Mouse (Mus musculus): Measurements from ENCODE around the gene Epb41l4b. TPM values are rescaled to one million over a fixed set of nuclear protein-coding genes. Genes with fewer than 3 reads are reported as not detected.

Epb41l4b gene
- polyA plus RNA-seq, 1 experiment from 2014 or later = 3.4 TPM

- ATAC-seq = no peak
These were observed 99.6 kb downstream of the Epb41l4b start for GRCm38 (mm10) chr4:57043621-57044020.

GRCm38 (mm10) chr4:57041661-57042060 lies 101.6 kb downstream of the Epb41l4b start:
- H3K27ac ChIP-seq (ENCODE audit: low read depth, low read length) = no peak overlapping the region
- 91% methylated on average over 6 of the region's 6 CpGs for WGBS
- H3K9ac ChIP-seq (ENCODE audit: low read depth, low read length) = no peak overlapping the region
- no peak for ATAC-seq
- no peak overlapping the region for H3K4me3 ChIP-seq (ENCODE audit: low read length)
- H3K4me1 ChIP-seq (ENCODE audit: control insufficient read depth, insufficient read depth, low read depth, low read length) = peaks cover 15% of the 10 kb centered on the region
- no peaks in the 10 kb centered on the region; the same call in 1 of the 2 replicates for H3K27me3 ChIP-seq (replicated peaks; ENCODE audit: control insufficient read depth, insufficient read depth, low read length)
- H3K36me3 ChIP-seq (ENCODE audit: control insufficient read depth, insufficient read depth, low read length) = no peaks in the 10 kb centered on the region
- H3K4me2 ChIP-seq (ENCODE audit: low read length) = no peak overlapping the region
- H3K9me3 ChIP-seq (ENCODE audit: control insufficient read depth, low read length) = no peaks in the 10 kb centered on the region

More at GRCm38 (mm10) chr4:57043621-57044020, 99.6 kb downstream of the Epb41l4b start:
- Histone ChIP-seq H3K4me2 (ENCODE audit: low read length) (no peak overlapping the region), H3K4me1 (ENCODE audit: control insufficient read depth, insufficient read depth, low read depth, low read length) (peaks cover 14% of the 10 kb centered on the region), H3K27me3 (replicated peaks; ENCODE audit: control insufficient read depth, insufficient read depth, low read length) (no peaks in the 10 kb centered on the region), H3K9ac (ENCODE audit: low read depth, low read length) (no peak overlapping the region), H3K9me3 (ENCODE audit: control insufficient read depth, low read length) (no peaks in the 10 kb centered on the region), H3K36me3 (ENCODE audit: control insufficient read depth, insufficient read depth, low read length) (no peaks in the 10 kb centered on the region), H3K27ac (ENCODE audit: low read depth, low read length) (no peak overlapping the region), H3K4me3 (ENCODE audit: low read length) (no peak overlapping the region)
- 90% methylated on average over 8 of the region's 8 CpGs for WGBS

GRCm38 (mm10) chr4:57041211-57041610 lies 102.0 kb downstream of the Epb41l4b start:
- Histone ChIP-seq H3K4me1 (ENCODE audit: control insufficient read depth, insufficient read depth, low read depth, low read length) (peaks cover 12% of the 10 kb centered on the region), H3K4me3 (ENCODE audit: low read length) (no peak overlapping the region), H3K4me2 (ENCODE audit: low read length) (no peak overlapping the region), H3K27ac (ENCODE audit: low read depth, low read length) (no peak overlapping the region), H3K9ac (ENCODE audit: low read depth, low read length) (no peak overlapping the region), H3K36me3 (ENCODE audit: control insufficient read depth, insufficient read depth, low read length) (no peaks in the 10 kb centered on the region), H3K27me3 (replicated peaks; ENCODE audit: control insufficient read depth, insufficient read depth, low read length) (no peaks in the 10 kb centered on the region; the same call in 1 of the 2 replicates), H3K9me3 (ENCODE audit: control insufficient read depth, low read length) (no peaks in the 10 kb centered on the region)
- ATAC-seq = no peak
- WGBS = 93% methylated on average over 4 of the region's 4 CpGs

DNA sequence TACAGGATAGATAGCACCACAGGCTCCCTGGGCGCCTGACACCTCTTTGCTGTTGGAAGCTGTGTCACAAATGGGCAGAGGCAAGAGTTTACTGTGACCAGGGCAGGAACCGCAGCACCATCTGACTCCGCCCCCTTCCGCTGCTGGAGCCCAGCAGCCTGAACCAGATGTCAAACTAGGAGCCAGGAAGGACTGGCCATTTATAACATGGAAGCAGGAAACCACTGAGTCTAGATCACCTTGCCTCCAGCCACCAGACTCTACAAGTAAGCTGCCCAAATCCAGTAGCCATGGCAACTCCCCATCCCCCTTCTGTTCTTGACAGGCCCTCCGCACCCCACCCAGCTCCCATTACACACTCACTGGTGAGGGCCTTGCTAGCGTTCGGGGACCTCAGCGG lies 102.8 kb downstream of the Epb41l4b start:
- Histone ChIP-seq H3K9me3 (ENCODE audit: control insufficient read depth, low read length) (no peaks in the 10 kb centered on the region), H3K27ac (ENCODE audit: low read depth, low read length) (no peak overlapping the region), H3K9ac (ENCODE audit: low read depth, low read length) (no peak overlapping the region), H3K36me3 (ENCODE audit: control insufficient read depth, insufficient read depth, low read length) (no peaks in the 10 kb centered on the region), H3K4me1 (ENCODE audit: control insufficient read depth, insufficient read depth, low read depth, low read length) (peaks cover 12% of the 10 kb centered on the region), H3K27me3 (replicated peaks; ENCODE audit: control insufficient read depth, insufficient read depth, low read length) (no peaks in the 10 kb centered on the region; the same call in 1 of the 2 replicates), H3K4me2 (ENCODE audit: low read length) (no peak overlapping the region), H3K4me3 (ENCODE audit: low read length) (no peak overlapping the region)
- ATAC-seq = no peak
- 74% methylated on average over 8 of the region's 8 CpGs for WGBS

DNA sequence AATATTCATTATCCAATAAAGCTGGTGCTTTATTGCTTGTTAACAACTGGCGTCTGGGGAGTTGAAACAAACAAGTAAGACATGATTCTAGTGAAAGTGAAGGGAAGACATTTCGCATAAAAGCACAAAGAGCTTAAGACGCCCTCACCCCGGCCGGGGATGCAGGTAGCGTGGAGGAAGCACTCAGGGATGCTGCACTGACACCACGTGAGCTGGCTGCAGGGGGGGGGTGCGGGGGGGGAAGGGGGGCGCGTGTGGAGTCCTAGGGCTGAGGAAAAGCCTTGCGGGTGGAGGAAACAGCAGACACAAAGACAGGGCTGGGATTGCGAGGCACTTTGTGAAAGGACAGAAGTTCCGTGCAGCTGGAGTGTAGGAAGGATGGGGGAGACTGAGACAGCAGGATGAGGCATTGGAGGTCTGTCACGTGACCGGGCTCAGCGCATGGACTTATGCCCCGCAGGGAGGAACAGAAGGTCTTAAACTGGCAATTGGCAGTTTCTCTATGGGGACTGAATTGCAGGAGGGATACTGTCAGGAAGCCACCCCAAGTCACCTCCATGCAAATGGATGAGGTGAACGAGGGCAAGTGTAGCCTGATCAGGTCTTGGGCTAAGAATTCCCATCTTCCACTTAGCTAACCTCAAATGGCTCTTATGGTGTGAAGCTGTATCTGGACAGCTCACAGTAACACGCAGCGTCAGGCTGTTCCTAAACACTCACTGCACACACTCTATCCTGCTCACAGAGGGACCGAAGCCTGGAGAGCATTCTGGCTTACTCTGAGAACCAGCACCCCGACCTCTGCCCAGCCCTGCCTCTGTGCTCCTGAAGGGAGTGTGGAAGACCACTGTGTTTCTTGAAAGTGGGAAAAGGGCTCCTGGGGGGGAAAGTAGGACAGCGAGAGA lies 103.9 kb downstream of the Epb41l4b start:
- peak overlapping the region; percentile 49 for H3K9ac ChIP-seq (ENCODE audit: low read depth, low read length)
- peak; percentile 79 for ATAC-seq
- H3K36me3 ChIP-seq (ENCODE audit: control insufficient read depth, insufficient read depth, low read length) = no peaks in the 10 kb centered on the region
- H3K27ac ChIP-seq (ENCODE audit: low read depth, low read length) = peak overlapping the region; percentile 56
- WGBS = 8% methylated on average over 23 of the region's 23 CpGs
- peak overlapping the region; percentile 58 for H3K4me2 ChIP-seq (ENCODE audit: low read length)
- H3K4me1 ChIP-seq (ENCODE audit: control insufficient read depth, insufficient read depth, low read depth, low read length) = peaks cover 12% of the 10 kb centered on the region
- peak overlapping the region; percentile 28 for H3K4me3 ChIP-seq (ENCODE audit: low read length)
- no peaks in the 10 kb centered on the region for H3K9me3 ChIP-seq (ENCODE audit: control insufficient read depth, low read length)
- H3K27me3 ChIP-seq (replicated peaks; ENCODE audit: control insufficient read depth, insufficient read depth, low read length) = no peaks in the 10 kb centered on the region; the same call in 1 of the 2 replicates

- Histone ChIP-seq H3K36me3 (ENCODE audit: control insufficient read depth, insufficient read depth, low read length) (no peaks in the 10 kb centered on the region), H3K4me3 (ENCODE audit: low read length) (no peak overlapping the region), H3K27me3 (replicated peaks; ENCODE audit: control insufficient read depth, insufficient read depth, low read length) (no peaks in the 10 kb centered on the region; the same call in 1 of the 2 replicates), H3K9me3 (ENCODE audit: control insufficient read depth, low read length) (no peaks in the 10 kb centered on the region), H3K9ac (ENCODE audit: low read depth, low read length) (no peak overlapping the region), H3K27ac (ENCODE audit: low read depth, low read length) (no peak overlapping the region), H3K4me1 (ENCODE audit: control insufficient read depth, insufficient read depth, low read depth, low read length) (peaks cover 12% of the 10 kb centered on the region), H3K4me2 (ENCODE audit: low read length) (no peak overlapping the region)
- ATAC-seq = no peak
- 75% methylated on average over 7 of the region's 7 CpGs for WGBS
These were observed 105.7 kb downstream of the Epb41l4b start for GRCm38 (mm10) chr4:57037554-57037953.

DNA sequence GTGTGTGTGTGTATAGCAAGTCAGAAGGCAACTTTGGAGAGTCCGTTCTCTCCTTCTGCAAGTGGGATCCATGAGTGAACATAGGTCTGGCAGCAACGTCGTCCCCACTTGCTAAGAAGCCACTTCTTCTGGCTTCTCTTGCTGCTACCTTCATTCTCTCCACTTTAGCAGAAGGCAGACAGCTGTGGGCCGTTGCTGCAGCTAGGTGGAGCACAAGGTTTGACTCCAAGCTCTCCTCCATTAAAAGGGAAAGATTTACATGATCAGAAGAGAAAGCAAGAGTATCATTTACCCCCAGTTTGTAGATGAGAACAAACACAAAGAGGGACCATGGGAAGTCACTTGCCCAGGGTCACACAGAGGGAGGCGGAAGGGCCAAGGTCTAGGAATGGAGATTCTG lies 109.1 kb downstream of the Epb41l4b start:
- Histone ChIP-seq H3K9ac (ENCODE audit: low read depth, low read length) (no peak overlapping the region), H3K27me3 (replicated peaks; ENCODE audit: control insufficient read depth, insufficient read depth, low read length) (no peaks in the 10 kb centered on the region; the same call in 1 of the 2 replicates), H3K36me3 (ENCODE audit: control insufficient read depth, insufficient read depth, low read length) (no peaks in the 10 kb centered on the region), H3K4me3 (ENCODE audit: low read length) (no peak overlapping the region), H3K27ac (ENCODE audit: low read depth, low read length) (no peak overlapping the region), H3K4me2 (ENCODE audit: low read length) (no peak overlapping the region), H3K4me1 (ENCODE audit: control insufficient read depth, insufficient read depth, low read depth, low read length) (peaks cover 4% of the 10 kb centered on the region), H3K9me3 (ENCODE audit: control insufficient read depth, low read length) (no peaks in the 10 kb centered on the region)
- WGBS = 67% methylated on average over 5 of the region's 5 CpGs
- ATAC-seq = no peak

GRCm38 (mm10) chr4:57031440-57031839 lies 111.8 kb downstream of the Epb41l4b start:
- no peaks in the 10 kb centered on the region for H3K4me1 ChIP-seq (ENCODE audit: control insufficient read depth, insufficient read depth, low read depth, low read length)
- no peaks in the 10 kb centered on the region for H3K27me3 ChIP-seq (replicated peaks; ENCODE audit: control insufficient read depth, insufficient read depth, low read length)
- H3K9me3 ChIP-seq (ENCODE audit: control insufficient read depth, low read length) = no peaks in the 10 kb centered on the region
- H3K27ac ChIP-seq (ENCODE audit: low read depth, low read length) = no peak overlapping the region
- H3K9ac ChIP-seq (ENCODE audit: low read depth, low read length) = no peak overlapping the region
- ATAC-seq = no peak
- no peak overlapping the region for H3K4me2 ChIP-seq (ENCODE audit: low read length)
- WGBS = 78% methylated on average over 4 of the region's 4 CpGs
- no peaks in the 10 kb centered on the region for H3K36me3 ChIP-seq (ENCODE audit: control insufficient read depth, insufficient read depth, low read length)
- H3K4me3 ChIP-seq (ENCODE audit: low read length) = no peak overlapping the region

DNA sequence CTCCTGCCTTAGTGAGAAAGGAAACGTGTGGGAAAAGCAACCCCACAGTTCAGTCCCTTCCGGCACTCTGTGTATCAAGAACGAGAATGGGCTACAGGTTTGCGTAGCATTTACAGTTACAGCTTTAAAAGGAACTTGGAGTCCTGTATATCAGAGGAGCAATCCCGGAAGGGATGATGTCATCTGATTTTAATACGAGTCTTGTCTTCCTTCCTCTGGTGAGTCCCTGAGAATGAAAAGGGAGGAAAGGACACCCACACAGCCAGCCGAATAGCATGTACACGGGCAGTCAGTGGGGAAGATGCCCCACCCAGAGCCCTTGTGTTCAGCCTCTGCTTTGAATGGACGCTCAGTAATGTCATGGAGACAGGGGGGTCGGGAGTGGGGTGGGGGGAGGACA lies 115.3 kb downstream of the Epb41l4b start:
- no peaks in the 10 kb centered on the region for H3K27me3 ChIP-seq (replicated peaks; ENCODE audit: control insufficient read depth, insufficient read depth, low read length)
- no peak overlapping the region for H3K4me3 ChIP-seq (ENCODE audit: low read length)
- no peaks in the 10 kb centered on the region for H3K36me3 ChIP-seq (ENCODE audit: control insufficient read depth, insufficient read depth, low read length)
- no peak for ATAC-seq
- no peak overlapping the region for H3K27ac ChIP-seq (ENCODE audit: low read depth, low read length)
- no peaks in the 10 kb centered on the region for H3K9me3 ChIP-seq (ENCODE audit: control insufficient read depth, low read length)
- no peaks in the 10 kb centered on the region for H3K4me1 ChIP-seq (ENCODE audit: control insufficient read depth, insufficient read depth, low read depth, low read length)
- no peak overlapping the region for H3K9ac ChIP-seq (ENCODE audit: low read depth, low read length)
- WGBS = 54% methylated on average over 10 of the region's 10 CpGs
- H3K4me2 ChIP-seq (ENCODE audit: low read length) = no peak overlapping the region
